Mouse (Mus musculus) ES-Bruce4 (cell line): ENCODE measurements around the gene Smap1. TPM values are rescaled to one million over a fixed set of nuclear protein-coding genes. Genes with fewer than 3 reads are reported as not detected.

Experiments
- H3K27ac ChIP-seq: 2 replicates; pipeline ENCODE4 v1.5.1; 2012; ENCODE audit warnings: low read length, inconsistent platforms; ENCODE audit not compliant: insufficient read depth
- H3K27me3 ChIP-seq: 2 replicates; pipeline ENCODE4 v1.6.1; 2012; ENCODE audit warnings: mild to moderate bottlenecking, low read length, inconsistent platforms; ENCODE audit not compliant: control insufficient read depth, poor library complexity, insufficient read depth, severe bottlenecking
- H3K36me3 ChIP-seq: 2 replicates; pipeline ENCODE4 v1.6.1; 2012; ENCODE audit warnings: inconsistent platforms, mild to moderate bottlenecking, low read length, moderate library complexity; ENCODE audit not compliant: control insufficient read depth, poor library complexity, insufficient read depth, severe bottlenecking
- H3K4me1 ChIP-seq: one replicate; pipeline ENCODE4 v1.8.1; 2011; ENCODE audit warnings: low read length; ENCODE audit not compliant: control insufficient read depth, insufficient read depth
- H3K4me3 ChIP-seq: 2 replicates; pipeline ENCODE4 v1.5.1; 2011; ENCODE audit warnings: low read depth, mild to moderate bottlenecking, low read length
- H3K9ac ChIP-seq: 2 replicates; pipeline ENCODE4 v1.6.1; 2012; ENCODE audit warnings: low read depth, mild to moderate bottlenecking, inconsistent platforms; ENCODE audit not compliant: poor library complexity, severe bottlenecking
- H3K9me3 ChIP-seq: replicated peaks from 2 replicates; pipeline ENCODE4 v1.6.1; 2012; ENCODE audit warnings: mild to moderate bottlenecking, low read length, inconsistent platforms; ENCODE audit not compliant: control insufficient read depth, poor library complexity, insufficient read depth, severe bottlenecking
- CTCF ChIP-seq: IDR thresholded peaks from one replicate; pipeline ENCODE4 v1.8.1; 2011; ENCODE audit warnings: low read depth, low read length
- EP300 ChIP-seq: IDR thresholded peaks from 2 replicates; pipeline ENCODE4 v1.6.1; 2011; ENCODE audit warnings: low read depth, low read length; ENCODE audit not compliant: insufficient read depth
- POLR2A ChIP-seq: IDR thresholded peaks from one replicate; pipeline ENCODE4 v1.8.1; 2011; ENCODE audit warnings: low read length; ENCODE audit not compliant: insufficient read depth
- polyA plus RNA-seq: library from polyadenylated mRNA; stranded (reverse); fragments of >200 nt; gene quantifications from 2 replicates; pipeline ENCODE4 v1.2.4, GENCODE M21; 2011; ENCODE audit warnings: low read depth; ENCODE audit not compliant: missing spikeins, insufficient read depth, insufficient read length

The Smap1 gene
- polyA plus RNA-seq, 1 experiment = 81.4 TPM

DNA sequence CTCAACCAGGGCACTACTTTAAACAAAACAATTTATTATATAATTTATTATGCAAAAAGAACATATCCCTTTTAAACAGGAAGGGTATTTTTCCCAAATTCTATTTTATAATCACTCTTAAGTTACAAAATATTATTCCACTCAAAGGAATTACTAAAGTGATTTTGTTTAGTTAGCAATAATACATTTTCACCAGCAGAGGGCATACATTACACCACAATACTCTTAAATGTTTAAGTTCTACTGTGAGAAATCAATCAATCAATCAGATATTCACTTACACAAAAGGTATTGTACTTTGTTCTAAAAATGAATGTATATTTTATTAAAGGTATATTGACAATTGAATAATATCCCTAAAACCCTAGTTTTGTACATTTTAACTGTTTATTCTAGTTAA lies 16.0 kb downstream of the Smap1 start:
- no peak for TF ChIP-seq EP300
- peak; percentile 1 for TF ChIP-seq CTCF
- Histone ChIP-seq H3K4me3 (no peak overlapping the region), H3K9me3 (no peaks in the 10 kb centered on the region), H3K4me1 (no peaks in the 10 kb centered on the region), H3K27me3 (no peaks in the 10 kb centered on the region), H3K27ac (no peak overlapping the region), H3K36me3 (no peaks in the 10 kb centered on the region), H3K9ac (no peak overlapping the region)

DNA sequence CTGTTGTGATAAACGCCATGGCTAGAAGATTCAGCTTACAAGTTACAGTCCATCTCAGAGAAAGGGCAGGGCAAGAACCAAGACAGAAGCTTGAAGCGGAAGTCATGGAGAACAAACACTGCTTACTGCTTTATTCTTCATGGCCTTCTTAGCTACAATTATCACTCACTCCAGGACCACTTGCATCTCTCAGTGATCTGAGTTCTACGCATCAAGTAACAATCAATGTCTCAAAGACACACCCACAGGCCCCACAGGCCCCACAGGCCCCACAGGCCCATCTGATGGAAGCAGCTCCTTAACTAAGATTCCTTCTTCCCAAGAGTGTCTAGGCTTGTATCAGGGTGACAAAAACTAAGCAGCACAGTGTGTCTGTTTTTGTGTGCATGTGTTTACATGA lies 18.8 kb downstream of the Smap1 start:
- Histone ChIP-seq H3K9me3 (no peaks in the 10 kb centered on the region), H3K9ac (no peak overlapping the region), H3K27me3 (no peaks in the 10 kb centered on the region), H3K27ac (no peak overlapping the region), H3K36me3 (no peaks in the 10 kb centered on the region), H3K4me3 (no peak overlapping the region), H3K4me1 (no peaks in the 10 kb centered on the region)
- TF ChIP-seq CTCF = no peak
- no peak for TF ChIP-seq POLR2A
- TF ChIP-seq EP300 = no peak

- H3K4me3 ChIP-seq = no peak overlapping the region
- H3K4me1 ChIP-seq = no peaks in the 10 kb centered on the region
- no peak overlapping the region for H3K27ac ChIP-seq
- H3K36me3 ChIP-seq = no peaks in the 10 kb centered on the region
- H3K9ac ChIP-seq = no peak overlapping the region
- TF ChIP-seq CTCF (no peak), POLR2A (no peak), EP300 (no peak)
- H3K9me3 ChIP-seq = no peaks in the 10 kb centered on the region
- no peaks in the 10 kb centered on the region for H3K27me3 ChIP-seq
These were observed 19.4 kb downstream of the Smap1 start for GRCm38 (mm10) chr1:23902736-23903135.

DNA sequence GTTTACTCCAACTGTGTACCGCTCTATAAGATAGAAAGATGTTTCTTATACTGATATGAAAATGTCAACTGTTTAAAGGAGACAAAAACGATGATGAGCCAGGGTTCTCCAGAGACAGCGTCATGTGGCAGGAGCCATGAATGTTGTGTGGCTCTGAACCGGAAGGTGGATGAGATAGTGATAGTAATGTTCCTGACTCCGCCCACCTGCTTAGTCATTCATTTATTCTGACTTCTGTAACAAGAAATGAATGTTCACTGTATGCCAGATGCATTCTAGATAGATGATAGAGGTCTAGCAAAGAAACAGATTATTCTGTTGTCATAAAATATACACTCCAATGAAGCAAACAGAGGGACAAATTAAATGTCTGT lies 22.5 kb downstream of the Smap1 start:
- Histone ChIP-seq H3K4me1 (no peaks in the 10 kb centered on the region), H3K36me3 (no peaks in the 10 kb centered on the region), H3K9ac (no peak overlapping the region), H3K9me3 (no peaks in the 10 kb centered on the region), H3K27ac (no peak overlapping the region), H3K27me3 (no peaks in the 10 kb centered on the region), H3K4me3 (no peak overlapping the region)
- no peak for TF ChIP-seq CTCF
- TF ChIP-seq EP300 = no peak
- no peak for TF ChIP-seq POLR2A

DNA sequence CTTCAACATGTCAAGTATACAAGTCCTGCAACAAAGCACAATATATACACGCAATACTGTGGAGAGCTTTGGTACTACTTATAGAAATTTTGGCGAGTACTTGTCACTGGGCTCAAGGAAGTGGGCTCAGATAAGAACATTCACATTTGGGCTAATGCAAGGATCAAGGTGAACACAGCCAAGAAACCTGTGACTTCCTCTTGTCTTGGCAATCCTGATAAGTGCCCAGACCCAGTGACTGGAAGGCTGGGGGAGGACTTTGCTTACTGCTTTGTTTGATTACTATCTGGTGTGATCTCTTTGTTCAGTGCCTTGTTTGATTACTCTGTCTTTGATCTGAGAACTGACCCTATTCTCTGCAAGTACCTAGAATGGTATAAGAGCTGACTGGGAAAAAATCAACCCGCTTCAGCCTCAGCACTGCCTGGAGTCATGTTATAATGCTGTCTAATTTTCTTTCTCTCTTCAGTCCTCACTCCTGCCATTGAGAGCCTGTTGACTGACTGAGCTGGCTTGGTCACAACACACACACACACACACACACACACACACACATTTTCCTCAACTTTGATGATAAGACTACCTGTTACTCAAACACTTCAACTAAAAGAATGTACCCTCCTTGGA lies 23.0 kb downstream of the Smap1 start:
- Histone ChIP-seq H3K36me3 (no peaks in the 10 kb centered on the region), H3K27me3 (no peaks in the 10 kb centered on the region), H3K4me1 (no peaks in the 10 kb centered on the region), H3K9ac (no peak overlapping the region), H3K4me3 (no peak overlapping the region), H3K9me3 (no peaks in the 10 kb centered on the region), H3K27ac (no peak overlapping the region)
- no peak for TF ChIP-seq POLR2A
- TF ChIP-seq CTCF = no peak
- no peak for TF ChIP-seq EP300

- H3K9me3 ChIP-seq = no peaks in the 10 kb centered on the region
- H3K27ac ChIP-seq = no peak overlapping the region
- H3K4me3 ChIP-seq = no peak overlapping the region
- H3K4me1 ChIP-seq = no peaks in the 10 kb centered on the region
- H3K36me3 ChIP-seq = no peaks in the 10 kb centered on the region
- H3K9ac ChIP-seq = no peak overlapping the region
- no peak for TF ChIP-seq POLR2A
- TF ChIP-seq EP300 = no peak
- no peak for TF ChIP-seq CTCF
- no peaks in the 10 kb centered on the region for H3K27me3 ChIP-seq
These were observed 30.0 kb downstream of the Smap1 start for GRCm38 (mm10) chr1:23892072-23892471.

DNA sequence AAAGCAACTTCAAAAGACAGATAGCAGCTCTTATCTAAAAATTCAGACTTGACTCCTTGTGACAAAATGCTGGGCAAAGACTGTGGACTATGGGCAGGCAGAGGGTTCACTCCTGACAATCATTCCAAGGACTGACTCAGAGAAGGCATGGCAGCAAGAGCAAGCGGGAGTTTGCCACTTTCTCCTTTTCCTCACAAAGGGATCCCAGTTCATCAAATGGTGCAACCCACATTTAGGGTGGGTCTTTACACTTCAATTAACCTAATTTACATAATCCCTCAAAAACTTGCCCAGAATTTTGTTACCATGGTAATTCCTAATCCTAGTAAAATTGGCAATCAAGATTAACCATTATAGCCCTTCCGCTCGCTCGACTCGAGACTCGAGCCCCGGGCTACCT lies 37.2 kb downstream of the Smap1 start:
- Histone ChIP-seq H3K9ac (no peak overlapping the region), H3K27me3 (no peaks in the 10 kb centered on the region), H3K36me3 (no peaks in the 10 kb centered on the region), H3K4me1 (no peaks in the 10 kb centered on the region), H3K4me3 (no peak overlapping the region), H3K27ac (no peak overlapping the region), H3K9me3 (no peaks in the 10 kb centered on the region)
- TF ChIP-seq EP300 (no peak), CTCF (no peak), POLR2A (no peak)
